In genomic region chr4:136911211-136911646, GRCm38 (mm10) we compare ENCODE assay signal across 13 mouse cellular contexts. TPM values are rescaled to one million over a fixed set of nuclear protein-coding genes. Genes with fewer than 3 reads are reported as not detected.
A peak's percentile ranks its signal among the peaks of the same experiment; 100 is the strongest.
DNase-seq lines count a peak whose midpoint lies in the region; ATAC-seq and TF ChIP-seq lines count a peak whose summit lies in the region.
"Had no signal": no experiment of that assay in that cellular context is flagged by ENCODE, and none has a peak within 500 bp of the region (broad histone marks: within the 10 kb centered on the region; RNA-seq: fewer than 3 reads in every experiment).

No protein-coding gene starts in this region.

- DNase-seq in layer of hippocampus, adult 2 months (ENCODE audit: low spot score in 2 of 2), result no peak
- DNase-seq in layer of hippocampus, adult 18-20 months (ENCODE audit: low spot score in 2 of 2), result no peak
- peak; percentile 60 for DNase-seq in hindbrain, embryonic 11.5 days (ENCODE audit: low spot score)
- no peak for DNase-seq in right cerebral cortex, postnatal 25 days
- no peak for DNase-seq in heart, postnatal 36 days
- DNase-seq in kidney, adult 9 months, result no peak
- DNase-seq: cerebellum, adult 8-10 months; kidney, adult 18-20 months had no signal

- no peak overlapping the region for H3K9ac ChIP-seq in hindbrain, embryonic 11.5 days (ENCODE audit: low read depth, low read length)
- H3K9ac ChIP-seq in midbrain, embryonic 13.5 days (replicated peaks), result no peak overlapping the region
- H3K9ac ChIP-seq in intestine, postnatal 0 days (ENCODE audit: low read depth, low read length), result no peak overlapping the region
- H3K9ac ChIP-seq: heart, embryonic 15.5 days; liver, embryonic 15.5 days had no signal

- intact Hi-C loops in heart, postnatal 36 days (cut with DNase I), result no loop called here

- ATAC-seq in hindbrain, embryonic 11.5 days (ENCODE audit: low FRiP score), result peak; percentile 83
- ATAC-seq in midbrain, embryonic 13.5 days, result peak; percentile 77
- ATAC-seq in intestine, postnatal 0 days, result no peak

- no peak for TF ChIP-seq CTCF in layer of hippocampus, adult 2 months (conservative IDR thresholded peaks at IDR 0.05)
- TF ChIP-seq CTCF in intestine, postnatal 0 days (IDR thresholded peaks at IDR 0.05; ENCODE audit: low read depth), result no peak

- H3K4me2 ChIP-seq in hindbrain, embryonic 11.5 days (replicated peaks; ENCODE audit: low read depth, low read length), result peak overlapping the region; percentile 8; the same call in 1 of the 2 replicates
- peak overlapping the region; percentile 38 for H3K4me2 ChIP-seq in midbrain, embryonic 13.5 days (replicated peaks)
- H3K4me2 ChIP-seq in intestine, postnatal 0 days (replicated peaks; ENCODE audit: low read depth), result no peak overlapping the region
- H3K4me2 ChIP-seq: heart, embryonic 15.5 days; liver, embryonic 15.5 days had no signal

- H3K36me3 ChIP-seq in hindbrain, embryonic 11.5 days (ENCODE audit: control insufficient read depth, insufficient read depth, low read length), result no peaks in the 10 kb centered on the region
- H3K36me3 ChIP-seq in midbrain, embryonic 13.5 days, result no peaks in the 10 kb centered on the region
- no peaks in the 10 kb centered on the region for H3K36me3 ChIP-seq in intestine, postnatal 0 days (ENCODE audit: control insufficient read depth, insufficient read depth)
- H3K36me3 ChIP-seq: heart, embryonic 15.5 days; liver, embryonic 15.5 days had no signal

- no peaks in the 10 kb centered on the region for H3K9me3 ChIP-seq in hindbrain, embryonic 11.5 days (ENCODE audit: control insufficient read depth, low read length)
- no peaks in the 10 kb centered on the region for H3K9me3 ChIP-seq in midbrain, embryonic 13.5 days
- no peaks in the 10 kb centered on the region for H3K9me3 ChIP-seq in intestine, postnatal 0 days (ENCODE audit: control insufficient read depth)
- H3K9me3 ChIP-seq: heart, embryonic 15.5 days; liver, embryonic 15.5 days had no signal

- H3K4me1 ChIP-seq in hindbrain, embryonic 11.5 days (replicated peaks; ENCODE audit: control insufficient read depth, insufficient read depth, low read length), result peaks cover 7% of the 10 kb centered on the region
- peaks cover 44% of the 10 kb centered on the region for H3K4me1 ChIP-seq in midbrain, embryonic 13.5 days (replicated peaks)
- no peaks in the 10 kb centered on the region for H3K4me1 ChIP-seq in intestine, postnatal 0 days (replicated peaks; ENCODE audit: control insufficient read depth, insufficient read depth, low read length)
- H3K4me1 ChIP-seq: heart, embryonic 15.5 days; liver, embryonic 15.5 days had no signal

- no peak overlapping the region for H3K27ac ChIP-seq in layer of hippocampus, adult 2 months
- H3K27ac ChIP-seq in hindbrain, embryonic 11.5 days (ENCODE audit: low read depth, low read length), result peak overlapping the region; percentile 69
- H3K27ac ChIP-seq in midbrain, embryonic 13.5 days, result peak overlapping the region; percentile 83
- no peak overlapping the region for H3K27ac ChIP-seq in intestine, postnatal 0 days (ENCODE audit: low read depth, low read length)
- H3K27ac ChIP-seq: heart, embryonic 15.5 days; liver, embryonic 15.5 days had no signal

- H3K4me3 ChIP-seq in layer of hippocampus, adult 2 months, result peak overlapping the region; percentile 13; the same call in 1 of the 2 replicates
- H3K4me3 ChIP-seq in hindbrain, embryonic 11.5 days (ENCODE audit: low read depth, low read length), result no peak overlapping the region
- 0 out of 2 replicates have a peak overlapping the region, but pooled peaks have one; percentile 5 for H3K4me3 ChIP-seq in midbrain, embryonic 13.5 days (replicated peaks)
- H3K4me3 ChIP-seq in intestine, postnatal 0 days (ENCODE audit: low read depth, low read length), result no peak overlapping the region
- H3K4me3 ChIP-seq: heart, embryonic 15.5 days; liver, embryonic 15.5 days had no signal

- peaks cover 8% of the 10 kb centered on the region; the same call in 1 of the 2 replicates for H3K27me3 ChIP-seq in hindbrain, embryonic 11.5 days (ENCODE audit: control insufficient read depth, insufficient read depth, low read length)
- H3K27me3 ChIP-seq in midbrain, embryonic 13.5 days, result peaks cover 74% of the 10 kb centered on the region
- peaks cover 23% of the 10 kb centered on the region; the same call in 1 of the 2 replicates for H3K27me3 ChIP-seq in intestine, postnatal 0 days (replicated peaks; ENCODE audit: control insufficient read depth, insufficient read depth, low read length)

- 2% methylated on average over 17 of the region's 17 CpGs for WGBS in hindbrain, embryonic 11.5 days
- 2% methylated on average over 17 of the region's 17 CpGs for WGBS in midbrain, embryonic 13.5 days
- 17% methylated on average over 17 of the region's 17 CpGs for WGBS in intestine, postnatal 0 days

RNA-seq across cellular contexts. Expression of gene C1qa, which starts 12.6 kb away (rescaled TPM):
- 10 to 100 TPM; 48.1 to 48.3 TPM for total RNA-seq in layer of hippocampus, adult 2 months (2021)
- 10 to 100 TPM; 59.6 to 68.5 TPM for total RNA-seq in layer of hippocampus, adult 18-20 months (2021)
- polyA plus RNA-seq in hindbrain, embryonic 11.5 days (2014; fragmentation: Nextera tagmentation; extraction: Ambion mirVana), result 14.3 and 15.2 TPM in 2 replicates
- 14.4 and 16.5 TPM in 2 replicates for polyA plus RNA-seq in midbrain, embryonic 13.5 days (2015; fragmentation: Nextera tagmentation; extraction: Ambion mirVana)
- polyA plus RNA-seq in intestine, postnatal 0 days (2015; fragmentation: Nextera tagmentation; extraction: Ambion mirVana), result 44.8 and 48.0 TPM in 2 replicates
- 10 to 100 TPM; 41.8 to 69.2 TPM for total RNA-seq in heart, postnatal 36 days (2021)

RNA-seq across cellular contexts. Expression of gene C1qc, which starts 18.4 kb away (rescaled TPM):
- total RNA-seq in layer of hippocampus, adult 2 months (2021), result 10 to 100 TPM; 40.0 to 41.8 TPM
- total RNA-seq in layer of hippocampus, adult 18-20 months (2021), result 10 to 100 TPM; 41.0 to 50.7 TPM
- polyA plus RNA-seq in hindbrain, embryonic 11.5 days (2014; fragmentation: Nextera tagmentation; extraction: Ambion mirVana), result 17.7 and 19.2 TPM in 2 replicates
- polyA plus RNA-seq in midbrain, embryonic 13.5 days (2015; fragmentation: Nextera tagmentation; extraction: Ambion mirVana), result 13.6 and 16.2 TPM in 2 replicates
- 42.5 and 42.9 TPM in 2 replicates for polyA plus RNA-seq in intestine, postnatal 0 days (2015; fragmentation: Nextera tagmentation; extraction: Ambion mirVana)
- total RNA-seq in heart, postnatal 36 days (2021), result 10 to 100 TPM; 32.6 to 53.9 TPM

RNA-seq across cellular contexts. Expression of gene C1qb, which starts 25.2 kb away (rescaled TPM):
- 10 to 100 TPM; 51.1 to 52.0 TPM for total RNA-seq in layer of hippocampus, adult 2 months (2021)
- 10 to 100 TPM; 56.5 to 79.9 TPM for total RNA-seq in layer of hippocampus, adult 18-20 months (2021)
- polyA plus RNA-seq in hindbrain, embryonic 11.5 days (2014; fragmentation: Nextera tagmentation; extraction: Ambion mirVana), result 34.4 and 40.3 TPM in 2 replicates
- polyA plus RNA-seq in midbrain, embryonic 13.5 days (2015; fragmentation: Nextera tagmentation; extraction: Ambion mirVana), result 25.0 and 30.4 TPM in 2 replicates
- polyA plus RNA-seq in intestine, postnatal 0 days (2015; fragmentation: Nextera tagmentation; extraction: Ambion mirVana), result 67.7 and 71.4 TPM in 2 replicates
- 10 to 100 TPM; 39.8 to 72.6 TPM for total RNA-seq in heart, postnatal 36 days (2021)

RNA-seq across cellular contexts. Expression of gene Epha8, which starts 45.4 kb away (rescaled TPM):
- 1 to 10 TPM; 1.4 to 2.7 TPM for total RNA-seq in layer of hippocampus, adult 2 months (2021)
- 1 to 10 TPM; 1.2 to 1.9 TPM for total RNA-seq in layer of hippocampus, adult 18-20 months (2021)
- 0.99 and 1.2 TPM in 2 replicates for polyA plus RNA-seq in hindbrain, embryonic 11.5 days (2014; fragmentation: Nextera tagmentation; extraction: Ambion mirVana)
- polyA plus RNA-seq in midbrain, embryonic 13.5 days (2015; fragmentation: Nextera tagmentation; extraction: Ambion mirVana), result 11.4 and 16.0 TPM in 2 replicates
- polyA plus RNA-seq in intestine, postnatal 0 days (2015; fragmentation: Nextera tagmentation; extraction: Ambion mirVana), result 0.10 and 0.14 TPM in 2 replicates
- not detected for total RNA-seq in heart, postnatal 36 days (2021)
- total RNA-seq: gastrocnemius, adult 8-10 months had no signal

Comparison
In these comparisons a context has a peak if more than half of its experiments do, and no peak if none do; other contexts are left out.
1. H3K27ac ChIP-seq: peak in hindbrain, embryonic 11.5 days (single experiment) and midbrain, embryonic 13.5 days (single experiment); none in layer of hippocampus, adult 2 months (single experiment) and intestine, postnatal 0 days (single experiment).
2. H3K4me3 ChIP-seq: peak in layer of hippocampus, adult 2 months (single experiment) and midbrain, embryonic 13.5 days (single experiment); none in hindbrain, embryonic 11.5 days (single experiment) and intestine, postnatal 0 days (single experiment).